Mouse (Mus musculus): ENCODE data around the gene Bub1. TPM values are rescaled to one million over a fixed set of nuclear protein-coding genes. Genes with fewer than 3 reads are reported as not detected.

Gene Bub1
- total RNA-seq (2022), result under 1 TPM in 2 of 4 experiments, not detected in 2; 0.25 to 0.99 TPM

- peak; percentile 86 to 89 for DNase-seq (ENCODE audit: low spot score in 2 of 2)
Measured at GRCm38 (mm10) chr2:127831401-127832102, at the start of gene Bub1. TSS of gene Bub1 (minus strand) at chr2:127831865.

GRCm38 (mm10) chr2:127881063-127881462, 49.4 kb upstream of the Bub1 start:
- DNase-seq (ENCODE audit: low spot score in 2 of 2), result no peak

GRCm38 (mm10) chr2:127864381-127864780, 32.7 kb upstream of the Bub1 start:
- no peak for DNase-seq (ENCODE audit: low spot score in 2 of 2)

- DNase-seq (ENCODE audit: low spot score in 2 of 2), result peak; percentile 21 to 28
Measured at GRCm38 (mm10) chr2:127854332-127854991, 22.8 kb upstream of the Bub1 start.

- no peak for DNase-seq (ENCODE audit: low spot score in 2 of 2)
Measured at GRCm38 (mm10) chr2:127850371-127850770, 18.7 kb upstream of the Bub1 start.

GRCm38 (mm10) chr2:127846571-127846970, 14.9 kb upstream of the Bub1 start:
- no peak for DNase-seq (ENCODE audit: low spot score in 2 of 2)

GRCm38 (mm10) chr2:127846008-127846407, 14.3 kb upstream of the Bub1 start:
- no peak for DNase-seq (ENCODE audit: low spot score in 2 of 2)

GRCm38 (mm10) chr2:127845346-127845982, 13.8 kb upstream of the Bub1 start:
- DNase-seq (ENCODE audit: low spot score in 2 of 2), result no peak

- no peak for DNase-seq (ENCODE audit: low spot score in 2 of 2)
Measured at GRCm38 (mm10) chr2:127842421-127842820, 10.8 kb upstream of the Bub1 start.

GRCm38 (mm10) chr2:127841402-127841801, 9.7 kb upstream of the Bub1 start:
- DNase-seq (ENCODE audit: low spot score in 2 of 2), result no peak

- DNase-seq (ENCODE audit: low spot score in 2 of 2), result no peak
Measured at GRCm38 (mm10) chr2:127839425-127839824, 7.8 kb upstream of the Bub1 start.

- no peak for DNase-seq (ENCODE audit: low spot score in 2 of 2)
Measured at GRCm38 (mm10) chr2:127838576-127838975, 6.9 kb upstream of the Bub1 start, which contains the start of gene Acoxl. TSS of gene Acoxl (plus strand) at chr2:127838876.

GRCm38 (mm10) chr2:127832833-127833190, 1.1 kb upstream of the Bub1 start:
- DNase-seq (ENCODE audit: low spot score in 2 of 2), result no peak

GRCm38 (mm10) chr2:127832103-127832832, 603 bp upstream of the Bub1 start:
- no peak for DNase-seq (ENCODE audit: low spot score in 2 of 2)

GRCm38 (mm10) chr2:127791919-127792603, 39.6 kb downstream of the Bub1 start, which contains the start of gene Mtln:
TSS of gene Mtln (minus strand) at chr2:127792488.
- DNase-seq (ENCODE audit: low spot score in 2 of 2), result peak; percentile 86 to 89

- no peak for DNase-seq (ENCODE audit: low spot score in 2 of 2)
Measured at GRCm38 (mm10) chr2:127789651-127790270, 41.9 kb downstream of the Bub1 start.

- DNase-seq (ENCODE audit: low spot score in 2 of 2), result no peak
Measured at GRCm38 (mm10) chr2:127789138-127789537, 42.5 kb downstream of the Bub1 start.

GRCm38 (mm10) chr2:127788440-127789116, 43.1 kb downstream of the Bub1 start, which contains the start of gene Nphp1:
TSS of gene Nphp1 (minus strand) at chr2:127788897.
- peak; percentile 69 to 84 for DNase-seq (ENCODE audit: low spot score in 2 of 2)

- DNase-seq (ENCODE audit: low spot score in 2 of 2), result no peak
Measured at GRCm38 (mm10) chr2:127787226-127787625, 44.4 kb downstream of the Bub1 start.

GRCm38 (mm10) chr2:127778451-127778850, 53.2 kb downstream of the Bub1 start:
- no peak for DNase-seq (ENCODE audit: low spot score in 2 of 2)
